Mouse (Mus musculus) gastrocnemius, adult 2 months (tissue): Measurements from ENCODE around the gene Bbs1. TPM values are rescaled to one million over a fixed set of nuclear protein-coding genes. Genes with fewer than 3 reads are reported as not detected.
"Not testable (repeated sequence)": the region's sequence is repeated elsewhere in the genome, so short reads cannot be mapped to it uniquely, and the experiment has no call there.

ENCODE experiments used
- DNase-seq: peaks from one replicate; pipeline ENCODE4 v3.0.0; 2022
- H3K27ac ChIP-seq: fragments of 200-600 bp; 2 replicates; pipeline ENCODE4 v1.8.1; 2022; ENCODE audit warnings: mild to moderate bottlenecking
- H3K4me3 ChIP-seq: fragments of 200-600 bp; 2 replicates; pipeline ENCODE4 v1.8.1; 2022; ENCODE audit warnings: mild to moderate bottlenecking, moderate library complexity
- CTCF ChIP-seq: fragments of 200-600 bp; IDR thresholded peaks from 2 replicates; pipeline ENCODE4 v1.8.1; 2022; ENCODE audit warnings: antibody characterized with exemption, mild to moderate bottlenecking, moderate library complexity
- intact Hi-C: fragments of 180-260 bp; cut with DNase I; formaldehyde crosslinking; loops from one replicate; pipeline ENCODE4 v1.15.1; 2025
- total RNA-seq, 2 experiments: library from RNA; stranded (reverse); gene quantifications; 2 replicates each; pipeline ENCODE4 v1.2.3; 2021

Bbs1 gene
- total RNA-seq, 2 experiments from 2014 or later, result 1.5 to 2.1 TPM

GRCm38 (mm10) chr19:4877785-4878184 lies 28.6 kb downstream of the Bbs1 start, which contains the start of gene Actn3:
Actn3 (minus strand) TSS chr19:4877909.
- Histone ChIP-seq H3K27ac (peak within 1 kb of the TSS; percentile 96), H3K4me3 (peak within 1 kb of the TSS; percentile 95)
- TF ChIP-seq CTCF, result no peak
- DNase-seq, result peak; percentile 91
- intact Hi-C loops, result no loop called here

GRCm38 (mm10) chr19:4876755-4877154 lies 29.7 kb downstream of the Bbs1 start:
- Histone ChIP-seq H3K4me3 (peak overlapping the region; percentile 95), H3K27ac (peak overlapping the region; percentile 96)
- DNase-seq, result peak; percentile 89
- intact Hi-C loops, result no loop called here
- TF ChIP-seq CTCF, result no peak

DNA sequence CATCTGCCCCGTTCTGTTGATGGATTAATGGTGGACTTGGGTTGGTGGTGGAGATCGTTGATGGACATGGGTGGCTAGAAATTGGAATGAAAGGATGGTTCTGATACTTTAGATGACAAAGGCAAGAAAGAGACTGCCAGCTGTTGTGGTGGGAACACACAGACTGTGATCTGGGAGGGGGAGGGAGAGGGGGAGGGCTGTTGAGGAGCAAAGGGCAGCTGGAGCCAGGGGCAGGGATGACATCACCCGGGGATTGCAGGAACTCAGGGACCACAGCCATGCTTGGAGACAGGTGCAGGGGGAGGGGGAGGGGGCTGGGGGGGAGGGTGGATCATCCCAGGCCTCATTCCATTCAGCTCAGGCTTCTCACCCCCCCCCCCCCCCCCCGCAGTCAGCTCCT lies 30.2 kb downstream of the Bbs1 start:
- DNase-seq, result peak; percentile 84
- Histone ChIP-seq H3K4me3 (peak overlapping the region; percentile 95), H3K27ac (peak overlapping the region; percentile 96)
- intact Hi-C loops, result no loop called here
- TF ChIP-seq CTCF, result no peak

GRCm38 (mm10) chr19:4874613-4875012 lies 31.8 kb downstream of the Bbs1 start:
- H3K4me3 ChIP-seq, result peak overlapping the region; percentile 95
- peak overlapping the region; percentile 96 for H3K27ac ChIP-seq
- intact Hi-C loops, result not testable (repeated sequence)

DNA sequence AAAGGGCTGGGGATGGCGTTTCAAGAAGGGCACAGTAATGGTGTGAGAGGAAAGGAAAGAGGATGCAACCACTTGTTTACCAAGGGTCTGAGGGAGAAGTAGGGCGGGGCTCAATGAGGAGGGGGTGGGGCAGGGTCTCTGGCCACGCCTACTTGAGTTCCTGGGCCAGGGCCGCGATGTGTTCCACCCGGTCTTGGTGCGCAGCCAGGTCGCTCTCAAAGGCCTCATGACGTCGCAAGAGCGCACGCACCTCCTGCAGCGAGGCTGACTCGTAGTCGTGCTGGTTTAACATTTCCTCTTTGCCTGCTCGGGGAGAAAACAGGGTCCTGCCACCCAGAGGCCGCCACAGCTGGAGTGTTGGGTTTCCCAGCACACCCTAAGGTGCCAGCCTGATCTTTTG lies 41.3 kb downstream of the Bbs1 start:
- DNase-seq, result peak; percentile 77
- Histone ChIP-seq H3K27ac (peak overlapping the region; percentile 67), H3K4me3 (no peak overlapping the region)
- intact Hi-C loops, result no loop called here
- no peak for TF ChIP-seq CTCF

More at GRCm38 (mm10) chr19:4874613-4875012, 31.8 kb downstream of the Bbs1 start:
- not testable (repeated sequence) for DNase-seq

GRCm38 (mm10) chr19:4863048-4863447 lies 43.4 kb downstream of the Bbs1 start:
- TF ChIP-seq CTCF, result no peak
- Histone ChIP-seq H3K27ac (peak overlapping the region; percentile 67), H3K4me3 (no peak overlapping the region)
- peak; percentile 28 for DNase-seq
- intact Hi-C loops, result no loop called here

- H3K27ac ChIP-seq, result no peak overlapping the region
- intact Hi-C loops, result loop anchor here (10.0 kb wide), 1 partner anchor 364 kb away; the partner anchor contains the start of gene 2010003K11Rik
- DNase-seq, result peak; percentile 30
- no peak overlapping the region for H3K4me3 ChIP-seq
- TF ChIP-seq CTCF, result no peak
Observed at GRCm38 (mm10) chr19:4859081-4859480, 47.3 kb downstream of the Bbs1 start.

- H3K4me3 ChIP-seq, result peak overlapping the region; percentile 74
- no peak for DNase-seq
- intact Hi-C loops, result loop anchor here (10.0 kb wide), 1 partner anchor 361 kb away; the partner anchor contains the start of gene 2010003K11Rik
- peak overlapping the region; percentile 98 for H3K27ac ChIP-seq
- TF ChIP-seq CTCF, result no peak
Observed at GRCm38 (mm10) chr19:4855951-4856350, 50.5 kb downstream of the Bbs1 start.

GRCm38 (mm10) chr19:4855470-4855820 lies 51.0 kb downstream of the Bbs1 start:
- no peak for DNase-seq
- TF ChIP-seq CTCF, result no peak
- intact Hi-C loops, result loop anchor here (10.0 kb wide), 1 partner anchor 361 kb away; the partner anchor contains the start of gene 2010003K11Rik
- H3K27ac ChIP-seq, result peak overlapping the region; percentile 98
- H3K4me3 ChIP-seq, result peak overlapping the region; percentile 74

- Histone ChIP-seq H3K27ac (peak within 1 kb of the TSS; percentile 98), H3K4me3 (peak within 1 kb of the TSS; percentile 74)
- intact Hi-C loops, result loop anchor here (10.0 kb wide), 1 partner anchor 360 kb away; the partner anchor contains the start of gene 2010003K11Rik
Observed at GRCm38 (mm10) chr19:4854552-4855469, 51.6 kb downstream of the Bbs1 start, which contains the start of gene Ctsf. Ctsf (plus strand) TSS chr19:4855130.

GRCm38 (mm10) chr19:4850281-4850680 lies 56.1 kb downstream of the Bbs1 start:
- intact Hi-C loops, result loop anchor here (10.0 kb wide), 1 partner anchor 355 kb away; the partner anchor contains the start of gene 2010003K11Rik
- TF ChIP-seq CTCF, result no peak
- no peak for DNase-seq

More at GRCm38 (mm10) chr19:4854552-4855469, 51.6 kb downstream of the Bbs1 start, which contains the start of gene Ctsf:
- DNase-seq, result peak; percentile 97
- TF ChIP-seq CTCF, result peak; percentile 28; the same call in 1 of the 2 replicates

GRCm38 (mm10) chr19:4849800-4850199 lies 56.6 kb downstream of the Bbs1 start:
- no peak for TF ChIP-seq CTCF
- H3K4me3 ChIP-seq, result no peak overlapping the region
- intact Hi-C loops, result loop anchor here (5.0 to 10.0 kb wide), 3 partner anchors 37 to 355 kb away; partner anchors contain the start of genes 2010003K11Rik, Gm21992, Rbm14 and Rce1
- H3K27ac ChIP-seq, result no peak overlapping the region
- no peak for DNase-seq

More at GRCm38 (mm10) chr19:4850281-4850680, 56.1 kb downstream of the Bbs1 start:
- Histone ChIP-seq H3K27ac (no peak overlapping the region), H3K4me3 (no peak overlapping the region)

- DNase-seq, result no peak
- TF ChIP-seq CTCF, result peak; percentile 81
- no peak overlapping the region for H3K27ac ChIP-seq
- intact Hi-C loops, result loop anchor here (2.0 to 5.0 kb wide), 3 partner anchors 35 to 220 kb away; partner anchors contain the start of genes Gm21992, Rbm14 and Rce1
- H3K4me3 ChIP-seq, result no peak overlapping the region
Observed at GRCm38 (mm10) chr19:4847490-4847889, 58.9 kb downstream of the Bbs1 start.
